ENCODE assay signal across 8 mouse cellular contexts in genomic region chr13:67813710-67814660, GRCm38 (mm10). TPM values are rescaled to one million over a fixed set of nuclear protein-coding genes. Genes with fewer than 3 reads are reported as not detected.
DNase-seq lines count a peak whose midpoint lies in the region; ATAC-seq lines count a peak whose summit lies in the region.

TSS of gene Zfp273 (plus strand) at chr13:67813740.

- ATAC-seq in CD4-positive, CD25-positive, alpha-beta regulatory T cell, adult 4 months = peak; percentile 95
- peak; percentile 93 for ATAC-seq in heart, embryonic 14.5 days (ENCODE audit: insufficient number of reproducible peaks, insufficient read depth, low FRiP score, low read depth)
- peak; percentile 92 for ATAC-seq in liver, embryonic 13.5 days (ENCODE audit: low read depth)
- peak; percentile 94 for ATAC-seq in stomach, embryonic 16.5 days (ENCODE audit: insufficient read depth, low FRiP score)

- H3K27me3 ChIP-seq in heart, embryonic 14.5 days (ENCODE audit: control insufficient read depth, insufficient read depth, low read length) = no peaks in the 10 kb centered on the region
- H3K27me3 ChIP-seq in liver, embryonic 13.5 days = no peaks in the 10 kb centered on the region
- H3K27me3 ChIP-seq in stomach, embryonic 16.5 days (ENCODE audit: control insufficient read depth, insufficient read depth, low read length) = no peaks in the 10 kb centered on the region

- H3K9me3 ChIP-seq in heart, embryonic 14.5 days (ENCODE audit: control insufficient read depth, low read length) = no peaks in the 10 kb centered on the region
- no peaks in the 10 kb centered on the region for H3K9me3 ChIP-seq in liver, embryonic 13.5 days (replicated peaks)
- peaks cover 6% of the 10 kb centered on the region for H3K9me3 ChIP-seq in stomach, embryonic 16.5 days (replicated peaks; ENCODE audit: control insufficient read depth, low read length)

- DNase-seq in fibroblast of lung, adult 2 months (ENCODE audit: low read depth) = peak; percentile 64
- peak; percentile 84 for DNase-seq in kidney, postnatal 14 days
- peak; percentile 51 for DNase-seq in liver, embryonic 13.5 days
- DNase-seq in neural tube, embryonic 10.5 days (ENCODE audit: extremely low spot score, low spot score) = peak; percentile 88

- peak within 1 kb of the TSS; percentile 92 for H3K4me3 ChIP-seq in brown adipose tissue, adult 24 weeks (ENCODE audit: insufficient read depth, low read depth, low read length)
- H3K4me3 ChIP-seq in heart, embryonic 14.5 days (ENCODE audit: control insufficient read depth in 1 of 2, insufficient read depth in 1 of 2, low read depth in 1 of 2, low read length in 2 of 2) = peak within 1 kb of the TSS; percentile 66 to 85
- peak within 1 kb of the TSS; percentile 75 for H3K4me3 ChIP-seq in liver, embryonic 13.5 days (replicated peaks)
- peak within 1 kb of the TSS; percentile 81 for H3K4me3 ChIP-seq in stomach, embryonic 16.5 days (replicated peaks; ENCODE audit: low read length)

- H3K36me3 ChIP-seq in heart, embryonic 14.5 days (ENCODE audit: control insufficient read depth, insufficient read depth, low read length) = no peaks in the 10 kb centered on the region
- H3K36me3 ChIP-seq in liver, embryonic 13.5 days = peaks cover 9% of the 10 kb centered on the region; the same call in 1 of the 2 replicates
- H3K36me3 ChIP-seq in stomach, embryonic 16.5 days (ENCODE audit: control insufficient read depth, insufficient read depth, low read length) = peaks cover 9% of the 10 kb centered on the region; the same call in 1 of the 2 replicates

- H3K4me2 ChIP-seq in heart, embryonic 14.5 days (ENCODE audit: low read length) = peak within 1 kb of the TSS; percentile 79
- peak within 1 kb of the TSS; percentile 66 for H3K4me2 ChIP-seq in liver, embryonic 13.5 days
- peak within 1 kb of the TSS; percentile 65 for H3K4me2 ChIP-seq in stomach, embryonic 16.5 days (ENCODE audit: low read depth, low read length)

- 2% methylated on average over 31 of the region's 31 CpGs for WGBS in heart, embryonic 14.5 days
- WGBS in liver, embryonic 13.5 days (ENCODE audit: insufficient replicate concordance) = 4% methylated on average over 31 of the region's 31 CpGs
- WGBS in stomach, embryonic 16.5 days = 3% methylated on average over 31 of the region's 31 CpGs

- peak within 1 kb of the TSS; percentile 29 for H3K27ac ChIP-seq in brown adipose tissue, adult 24 weeks (replicated peaks; ENCODE audit: low read depth, low read length)
- H3K27ac ChIP-seq in heart, embryonic 14.5 days (replicated peaks in 1 of 2; ENCODE audit: control insufficient read depth in 1 of 2, insufficient read depth in 1 of 2, low read depth in 2 of 2, low read length in 2 of 2) = peak within 1 kb of the TSS; percentile 86 to 87
- H3K27ac ChIP-seq in liver, embryonic 13.5 days = peak within 1 kb of the TSS; percentile 54
- peak within 1 kb of the TSS; percentile 89 for H3K27ac ChIP-seq in stomach, embryonic 16.5 days (ENCODE audit: low read length)

- peak within 1 kb of the TSS; percentile 79 for H3K9ac ChIP-seq in heart, embryonic 14.5 days (ENCODE audit: low read length)
- peak within 1 kb of the TSS; percentile 68 for H3K9ac ChIP-seq in liver, embryonic 13.5 days
- H3K9ac ChIP-seq in stomach, embryonic 16.5 days (ENCODE audit: low read length) = peak within 1 kb of the TSS; percentile 83

- H3K4me1 ChIP-seq in brown adipose tissue, adult 24 weeks (ENCODE audit: control insufficient read depth, insufficient read depth, insufficient read length, low read length) = no peaks in the 10 kb centered on the region
- no peaks in the 10 kb centered on the region; a peak in 1 of 4 replicates for H3K4me1 ChIP-seq in heart, embryonic 14.5 days (ENCODE audit: control insufficient read depth in 2 of 2, insufficient read depth in 2 of 2, low read length in 2 of 2)
- H3K4me1 ChIP-seq in liver, embryonic 13.5 days (replicated peaks) = peaks cover 3% of the 10 kb centered on the region; the same call in 1 of the 2 replicates
- no peaks in the 10 kb centered on the region for H3K4me1 ChIP-seq in stomach, embryonic 16.5 days (ENCODE audit: control insufficient read depth, insufficient read depth, low read length)

RNA-seq across cellular contexts. Expression of gene Zfp273, which starts in this region (rescaled TPM):
- polyA plus RNA-seq in CD4-positive, CD25-positive, alpha-beta regulatory T cell, adult 4 months (2017; shearing (Covaris generic)) = 1 to 10 TPM; 6.1 to 8.8 TPM
- 3.7 and 3.9 TPM in 2 replicates for polyA plus RNA-seq in brown adipose tissue, adult 24 weeks (2012; ENCODE audit: insufficient read depth, insufficient read length, missing spikeins)
- polyA plus RNA-seq in heart, embryonic 14.5 days (2014; fragmentation: Nextera tagmentation; extraction: Ambion mirVana) = 4.1 and 4.7 TPM in 2 replicates
- polyA plus RNA-seq in liver, embryonic 13.5 days (2015; fragmentation: Nextera tagmentation; extraction: Ambion mirVana) = 1.7 and 2.1 TPM in 2 replicates
- 5.6 and 5.9 TPM in 2 replicates for polyA plus RNA-seq in stomach, embryonic 16.5 days (2015; fragmentation: Nextera tagmentation; extraction: Ambion mirVana)

Comparison
In these comparisons a context has a peak if more than half of its experiments do, and no peak if none do; other contexts are left out.
1. Peak in every context shown above with its lines: DNase-seq, ATAC-seq, H3K4me3 ChIP-seq and H3K27ac ChIP-seq.
2. H3K27ac ChIP-seq: peak in every context shown above with its lines; median percentile 89 in stomach, embryonic 16.5 days; 86 in heart, embryonic 14.5 days; 54 in liver, embryonic 13.5 days; 29 in brown adipose tissue, adult 24 weeks.